Mouse (Mus musculus) MEL (cell line): Measurements from ENCODE around the gene Myo3b. TPM values are rescaled to one million over a fixed set of nuclear protein-coding genes. Genes with fewer than 3 reads are reported as not detected.

ENCODE experiments used
- DNase-seq: peaks from one replicate; pipeline ENCODE4 v3.0.0; 2011; ENCODE audit warnings: low read depth, low spot score
- H3K27ac ChIP-seq: 2 replicates; pipeline ENCODE4 v1.5.1; 2012; ENCODE audit warnings: low read depth, mild to moderate bottlenecking, control low read depth, low read length, moderate library complexity; ENCODE audit not compliant: control insufficient read depth
- H3K27me3 ChIP-seq, 2 experiments: fragments of 150-350 bp in 1 of 2; sonication (generic) in 1 of 2; 2 replicates each; pipeline ENCODE4 v1.6.1; 2012; ENCODE audit warnings: low read length in 2 of 2, mild to moderate bottlenecking in 2 of 2, improper control_type of control experiment in 1 of 2, moderate library complexity in 1 of 2; ENCODE audit not compliant: insufficient read depth in 2 of 2, control insufficient read depth in 1 of 2
- H3K36me3 ChIP-seq, 2 experiments: 2 replicates each; pipeline ENCODE4 v1.6.1; 2012 to 2014; ENCODE audit warnings: low read length in 2 of 2, improper control_type of control experiment in 1 of 2, inconsistent platforms in 1 of 2, mild to moderate bottlenecking in 1 of 2; ENCODE audit not compliant: insufficient read depth in 2 of 2, control insufficient read depth in 1 of 2
- H3K4me1 ChIP-seq, 2 experiments: fragments of 150-350 bp in 1 of 2; sonication (generic) in 1 of 2; 2 replicates each; pipeline ENCODE4 v1.6.1; 2012; ENCODE audit warnings: low read length in 2 of 2, improper control_type of control experiment in 1 of 2, mild to moderate bottlenecking in 1 of 2; ENCODE audit not compliant: insufficient read depth in 2 of 2, control insufficient read depth in 1 of 2
- H3K4me3 ChIP-seq, 2 experiments: fragments of 150-350 bp in 1 of 2; sonication (generic) in 1 of 2; 2 replicates each; pipeline ENCODE4 v1.5.1; 2012; ENCODE audit warnings: low read depth in 2 of 2, low read length in 2 of 2, mild to moderate bottlenecking in 2 of 2, moderate library complexity in 2 of 2, control low read depth in 1 of 2, improper control_type of control experiment in 1 of 2; ENCODE audit not compliant: control insufficient read depth in 1 of 2, insufficient read depth in 1 of 2
- H3K79me2 ChIP-seq: 2 replicates; pipeline ENCODE4 v1.6.1; 2012; ENCODE audit warnings: mild to moderate bottlenecking, low read length, moderate library complexity; ENCODE audit not compliant: control insufficient read depth, poor library complexity, insufficient read depth
- H3K9ac ChIP-seq: 2 replicates; pipeline ENCODE4 v1.6.1; 2012; ENCODE audit warnings: low read depth, mild to moderate bottlenecking, control low read depth, low read length, moderate library complexity; ENCODE audit not compliant: control insufficient read depth, poor library complexity, severe bottlenecking
- H3K9me3 ChIP-seq: fragments of 150-350 bp; sonication (generic); replicated peaks from 2 replicates; pipeline ENCODE4 v1.6.1; 2012; ENCODE audit warnings: mild to moderate bottlenecking, low read length, improper control_type of control experiment, moderate library complexity; ENCODE audit not compliant: insufficient read depth
- BHLHE40 ChIP-seq: IDR thresholded peaks from 2 replicates; pipeline ENCODE4 v1.6.1; 2012; ENCODE audit warnings: low read depth, mild to moderate bottlenecking, inconsistent platforms, low read length, improper control_type of control experiment, borderline replicate concordance
- CHD1 ChIP-seq: IDR thresholded peaks from 2 replicates; pipeline ENCODE4 v1.6.1; 2012; ENCODE audit warnings: low read depth, mild to moderate bottlenecking, inconsistent platforms, low read length, improper control_type of control experiment
- CTCF ChIP-seq, 3 experiments: IDR thresholded peaks in 2 of 3; conservative IDR thresholded peaks in 1 of 3; 2 replicates each; pipeline ENCODE4 v1.5.1; 2011 to 2012; ENCODE audit warnings: low read length in 3 of 3, low read depth in 2 of 3, mild to moderate bottlenecking in 2 of 3, improper control_type of control experiment in 1 of 3, inconsistent platforms in 1 of 3, mixed read lengths in 1 of 3, moderate library complexity in 1 of 3; ENCODE audit not compliant: control insufficient read depth in 1 of 3, insufficient read depth in 1 of 3, poor library complexity in 1 of 3, severe bottlenecking in 1 of 3
- E2F4 ChIP-seq: IDR thresholded peaks from 2 replicates; pipeline ENCODE4 v1.6.1; 2011; ENCODE audit warnings: low read depth, low read length, improper control_type of control experiment, borderline replicate concordance
- ELF1 ChIP-seq: IDR thresholded peaks from 2 replicates; pipeline ENCODE4 v1.6.1; 2014; ENCODE audit warnings: low read depth, mild to moderate bottlenecking, inconsistent platforms, low read length, improper control_type of control experiment, moderate library complexity
- GATA1 ChIP-seq: IDR thresholded peaks from 2 replicates; pipeline ENCODE4 v1.6.1; 2011; ENCODE audit warnings: low read depth, low read length, improper control_type of control experiment
- HCFC1 ChIP-seq: IDR thresholded peaks from 2 replicates; pipeline ENCODE4 v1.6.1; 2012; ENCODE audit warnings: low read depth, mild to moderate bottlenecking, inconsistent platforms, low read length, improper control_type of control experiment, moderate library complexity
- JUND ChIP-seq: IDR thresholded peaks from 2 replicates; pipeline ENCODE4 v1.6.1; 2011; ENCODE audit warnings: low read depth, mild to moderate bottlenecking, improper control_type of control experiment, low read length
- MAX ChIP-seq: IDR thresholded peaks from 2 replicates; pipeline ENCODE4 v1.6.1; 2011; ENCODE audit warnings: low read length, improper control_type of control experiment
- MAZ ChIP-seq: IDR thresholded peaks from 2 replicates; pipeline ENCODE4 v1.6.1; 2012; ENCODE audit warnings: low read depth, mild to moderate bottlenecking, inconsistent platforms, low read length, improper control_type of control experiment
- MXI1 ChIP-seq: IDR thresholded peaks from 2 replicates; pipeline ENCODE4 v1.6.1; 2011; ENCODE audit warnings: mild to moderate bottlenecking, low read depth, low read length, improper control_type of control experiment
- MYB ChIP-seq: IDR thresholded peaks from 2 replicates; pipeline ENCODE4 v1.6.1; 2011; ENCODE audit warnings: mild to moderate bottlenecking, low read depth, low read length, improper control_type of control experiment
- NRF1 ChIP-seq: IDR thresholded peaks from 2 replicates; pipeline ENCODE4 v1.6.1; 2014; ENCODE audit warnings: low read depth, mild to moderate bottlenecking, inconsistent platforms, low read length, improper control_type of control experiment, moderate library complexity; ENCODE audit not compliant: poor library complexity, insufficient read depth, severe bottlenecking
- POLR2A ChIP-seq, 2 experiments: IDR thresholded peaks; 2 replicates each; pipeline ENCODE4 v1.6.1; 2011 to 2012; ENCODE audit warnings: low read length in 2 of 2, mild to moderate bottlenecking in 2 of 2, control low read depth in 1 of 2, improper control_type of control experiment in 1 of 2, low read depth in 1 of 2, moderate library complexity in 1 of 2; ENCODE audit not compliant: control insufficient read depth in 1 of 2, insufficient read depth in 1 of 2, poor library complexity in 1 of 2
- POLR2AphosphoS5 ChIP-seq: IDR thresholded peaks from 2 replicates; pipeline ENCODE4 v1.6.1; 2012; ENCODE audit warnings: low read depth, borderline replicate concordance, mild to moderate bottlenecking, inconsistent platforms, low read length, moderate library complexity, mixed read lengths
- TAL1 ChIP-seq: IDR thresholded peaks from 2 replicates; pipeline ENCODE4 v1.6.1; 2012; ENCODE audit warnings: mild to moderate bottlenecking, inconsistent platforms, low read length, moderate library complexity, mixed read lengths
- TBP ChIP-seq: IDR thresholded peaks from 2 replicates; pipeline ENCODE4 v1.8.0; 2011; ENCODE audit warnings: low read depth, low read length, improper control_type of control experiment
- UBTF ChIP-seq: IDR thresholded peaks from 2 replicates; pipeline ENCODE4 v1.6.1; 2012; ENCODE audit warnings: low read depth, mild to moderate bottlenecking, inconsistent platforms, low read length, improper control_type of control experiment, moderate library complexity, borderline replicate concordance; ENCODE audit not compliant: insufficient read depth
- USF1 ChIP-seq: IDR thresholded peaks from 2 replicates; pipeline ENCODE4 v1.6.1; 2014; ENCODE audit warnings: low read depth, mild to moderate bottlenecking, inconsistent platforms, low read length, improper control_type of control experiment, moderate library complexity
- USF2 ChIP-seq, 2 experiments: IDR thresholded peaks; 2 replicates each; pipeline ENCODE4 v1.6.1; 2011 to 2012; ENCODE audit warnings: improper control_type of control experiment in 2 of 2, low read length in 2 of 2, borderline replicate concordance in 1 of 2, inconsistent platforms in 1 of 2, low read depth in 1 of 2, mild to moderate bottlenecking in 1 of 2; ENCODE audit not compliant: insufficient read depth in 1 of 2
- ZC3H11A ChIP-seq: IDR thresholded peaks from 2 replicates; pipeline ENCODE4 v1.6.1; 2012; ENCODE audit warnings: low read depth, mild to moderate bottlenecking, inconsistent platforms, low read length, improper control_type of control experiment
- ZKSCAN1 ChIP-seq: IDR thresholded peaks from 2 replicates; pipeline ENCODE4 v1.6.1; 2012; ENCODE audit warnings: low read depth, mild to moderate bottlenecking, inconsistent platforms, low read length, improper control_type of control experiment, moderate library complexity
- ZMIZ1 ChIP-seq: IDR thresholded peaks from 2 replicates; pipeline ENCODE4 v1.6.1; 2012; ENCODE audit warnings: low read depth, mild to moderate bottlenecking, inconsistent platforms, low read length, improper control_type of control experiment, moderate library complexity
- ZNF384 ChIP-seq: IDR thresholded peaks from 2 replicates; pipeline ENCODE4 v1.6.1; 2012; ENCODE audit warnings: low read depth, mild to moderate bottlenecking, inconsistent platforms, low read length, improper control_type of control experiment
- polyA plus RNA-seq, 2 experiments: library from polyadenylated mRNA; stranded (reverse) in 1 of 2; unstranded in 1 of 2; fragments of >175 nt in 1 of 2; fragments of >200 nt in 1 of 2; gene quantifications; 2 replicates each; pipeline versions ENCODE4 v1.2.1 to v1.2.4; 2012; ENCODE audit warnings: low replicate concordance in 2 of 2, low read depth in 1 of 2; ENCODE audit not compliant: insufficient read length in 2 of 2, insufficient read depth in 1 of 2, missing spikeins in 1 of 2
- total RNA-seq: library from RNA; depleted of rRNA; stranded (reverse); fragments of 300-350 nt; gene quantifications from 2 replicates; pipeline ENCODE4 v1.2.3, GENCODE M21; 2012

Gene Myo3b
- total and polyA plus RNA-seq, 3 experiments = not detected

DNA sequence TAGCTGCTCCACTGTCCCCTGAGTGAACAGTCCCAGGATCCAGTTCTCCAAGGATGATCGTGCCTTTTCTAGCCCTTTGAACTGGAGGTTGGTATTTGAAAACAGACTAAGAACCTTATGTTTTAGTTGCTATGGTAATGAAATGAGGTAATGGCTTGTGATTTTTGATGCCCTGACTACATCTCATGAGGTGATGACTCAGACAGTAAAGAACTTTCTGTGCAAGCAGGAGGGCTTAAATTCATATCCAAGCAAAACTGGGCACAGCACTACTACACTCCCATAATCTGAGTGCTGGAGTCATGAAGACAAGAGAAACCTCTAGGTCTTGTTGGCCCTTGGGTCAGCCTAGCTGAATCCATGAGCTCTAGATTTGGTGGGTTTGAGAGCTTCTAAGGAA lies 169.5 kb downstream of the Myo3b start:
- Histone ChIP-seq H3K79me2 (no peaks in the 10 kb centered on the region), H3K4me3 (no peak overlapping the region), H3K27me3 (no peaks in the 10 kb centered on the region), H3K9me3 (no peaks in the 10 kb centered on the region), H3K27ac (no peak overlapping the region), H3K36me3 (no peaks in the 10 kb centered on the region), H3K4me1 (no peaks in the 10 kb centered on the region), H3K9ac (no peak overlapping the region)
- no peak for DNase-seq
- no peak for TF ChIP-seq MXI1
- TF ChIP-seq MAX = no peak
- no peak for TF ChIP-seq CTCF (IDR thresholded peaks at IDR 0.05 in 2 of 3, conservative IDR thresholded peaks at IDR 0.05 in 1 of 3; ENCODE audit: control insufficient read depth in 1 of 3, insufficient read depth in 1 of 3, low read depth in 2 of 3, low read length in 3 of 3, poor library complexity in 1 of 3, severe bottlenecking in 1 of 3)
- no peak for TF ChIP-seq POLR2AphosphoS5
- TF ChIP-seq ZC3H11A = no peak
- no peak for TF ChIP-seq ZMIZ1

DNA sequence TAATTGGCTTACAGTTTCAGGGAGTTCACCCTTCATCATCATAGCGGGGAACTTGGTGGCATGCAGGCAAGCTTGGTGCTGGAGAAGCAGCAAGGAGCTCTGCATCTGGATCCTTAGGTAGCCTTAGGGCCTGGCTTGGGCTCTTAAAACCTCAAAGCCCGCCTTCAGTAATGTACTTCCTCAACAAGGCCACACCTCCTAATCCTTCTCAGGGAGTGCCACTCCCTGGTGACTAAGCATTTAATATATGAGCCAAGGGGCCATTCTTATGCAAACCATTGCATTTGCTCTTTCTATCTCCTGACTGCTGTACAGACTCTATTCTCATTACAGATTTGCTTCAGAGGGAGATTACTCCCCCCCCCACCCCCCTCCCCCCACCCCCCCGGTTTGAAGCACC lies 170.9 kb downstream of the Myo3b start:
- Histone ChIP-seq H3K27me3 (no peaks in the 10 kb centered on the region), H3K27ac (no peak overlapping the region), H3K4me1 (no peaks in the 10 kb centered on the region), H3K9ac (no peak overlapping the region), H3K4me3 (no peak overlapping the region), H3K9me3 (no peaks in the 10 kb centered on the region), H3K36me3 (no peaks in the 10 kb centered on the region)
- peak; percentile 22 for DNase-seq
- TF ChIP-seq ZKSCAN1 (no peak), POLR2A (IDR thresholded peaks at IDR 0.05; ENCODE audit: control insufficient read depth in 1 of 2, insufficient read depth in 1 of 2, low read depth in 1 of 2, low read length in 2 of 2, poor library complexity in 1 of 2) (no peak), JUND (no peak), UBTF (no peak), GATA1 (no peak), MAZ (no peak), ELF1 (no peak), POLR2AphosphoS5 (no peak), TAL1 (no peak), TBP (no peak), USF2 (IDR thresholded peaks at IDR 0.05; ENCODE audit: borderline replicate concordance in 1 of 2, insufficient read depth in 1 of 2, low read depth in 1 of 2, low read length in 2 of 2) (no peak), BHLHE40 (no peak), USF1 (no peak), MYB (no peak), E2F4 (no peak), NRF1 (no peak), ZNF384 (no peak), CHD1 (no peak), HCFC1 (no peak), ZMIZ1 (no peak)
- TF ChIP-seq, all 39 proteins: peak for 0
- no peaks in the 10 kb centered on the region for H3K79me2 ChIP-seq
